8 mouse cellular contexts compared by ENCODE assay signal in genomic region chr4:123662914-123663687, GRCm38 (mm10). TPM values are rescaled to one million over a fixed set of nuclear protein-coding genes. Genes with fewer than 3 reads are reported as not detected.
DNase-seq lines count a peak whose midpoint lies in the region; ATAC-seq lines count a peak whose summit lies in the region.

No protein-coding gene starts in this region.

- H3K4me1 ChIP-seq in embryonic facial prominence, embryonic 13.5 days, result peaks cover 44% of the 10 kb centered on the region
- H3K4me1 ChIP-seq in intestine, embryonic 14.5 days (replicated peaks; ENCODE audit: control insufficient read depth, insufficient read depth, low read length), result peaks cover 24% of the 10 kb centered on the region

- intact Hi-C loops in left cerebral cortex, postnatal 14 days (cut with DNase I), result no loop called here

- peak overlapping the region; percentile 99 for H3K27ac ChIP-seq in embryonic facial prominence, embryonic 13.5 days
- H3K27ac ChIP-seq in intestine, embryonic 14.5 days (ENCODE audit: low read depth), result peak overlapping the region; percentile 99

- H3K4me2 ChIP-seq in embryonic facial prominence, embryonic 13.5 days, result peak overlapping the region; percentile 82
- H3K4me2 ChIP-seq in intestine, embryonic 14.5 days (ENCODE audit: low read length), result peak overlapping the region; percentile 73

- H3K36me3 ChIP-seq in embryonic facial prominence, embryonic 13.5 days, result no peaks in the 10 kb centered on the region
- H3K36me3 ChIP-seq in intestine, embryonic 14.5 days (ENCODE audit: control insufficient read depth, insufficient read depth, low read length), result no peaks in the 10 kb centered on the region

- no peaks in the 10 kb centered on the region for H3K9me3 ChIP-seq in embryonic facial prominence, embryonic 13.5 days
- H3K9me3 ChIP-seq in intestine, embryonic 14.5 days (ENCODE audit: control insufficient read depth, low read length), result no peaks in the 10 kb centered on the region

- peak overlapping the region; percentile 97 for H3K9ac ChIP-seq in embryonic facial prominence, embryonic 13.5 days
- H3K9ac ChIP-seq in intestine, embryonic 14.5 days (ENCODE audit: low read length), result peak overlapping the region; percentile 96

- H3K4me3 ChIP-seq in embryonic facial prominence, embryonic 13.5 days, result peak overlapping the region; percentile 89
- H3K4me3 ChIP-seq in intestine, embryonic 14.5 days (ENCODE audit: low read depth, low read length), result peak overlapping the region; percentile 90

- no peak for ATAC-seq in embryonic facial prominence, embryonic 13.5 days (ENCODE audit: insufficient number of reproducible peaks, insufficient read depth, low FRiP score, low TSS enrichment, low read depth)
- no peak for ATAC-seq in intestine, embryonic 14.5 days (replicated peaks; ENCODE audit: low FRiP score, low TSS enrichment, low read depth)

- H3K27me3 ChIP-seq in embryonic facial prominence, embryonic 13.5 days, result no peaks in the 10 kb centered on the region
- H3K27me3 ChIP-seq in intestine, embryonic 14.5 days (replicated peaks; ENCODE audit: control insufficient read depth, insufficient read depth, low read length), result no peaks in the 10 kb centered on the region

- peak; percentile 16 for DNase-seq in thymus, postnatal 0 days (ENCODE audit: low spot score)
- no peak for DNase-seq in thymus, adult 18-20 months
- DNase-seq in intestine, embryonic 14.5 days (ENCODE audit: low spot score), result peak; percentile 69
- peak; percentile 24 to 27 for DNase-seq in lung, postnatal 4 days
- DNase-seq in yolk sac, embryonic 10.5 days (ENCODE audit: low spot score), result peak; percentile 57
- no peak for DNase-seq in left cerebral cortex, postnatal 14 days (ENCODE audit: low spot score in 2 of 2)
- DNase-seq in frontal cortex, postnatal 14 days (ENCODE audit: low spot score in 2 of 2), result no peak

- 2% methylated on average over 15 of the region's 15 CpGs for WGBS in embryonic facial prominence, embryonic 13.5 days
- 6% methylated on average over 15 of the region's 15 CpGs for WGBS in intestine, embryonic 14.5 days

RNA-seq across cellular contexts. Expression of gene Macf1, which starts 21.1 kb away (rescaled TPM):
- 32.8 and 37.1 TPM in 2 replicates for polyA plus RNA-seq in thymus, postnatal 0 days (2015; fragmentation: Nextera tagmentation; extraction: Ambion mirVana)
- polyA plus RNA-seq in embryonic facial prominence, embryonic 13.5 days (2015; fragmentation: Nextera tagmentation; extraction: Ambion mirVana), result 46.3 and 47.0 TPM in 2 replicates
- 64.7 and 69.8 TPM in 2 replicates for polyA plus RNA-seq in intestine, embryonic 14.5 days (2014; fragmentation: Nextera tagmentation; extraction: Ambion mirVana)
- total RNA-seq in left cerebral cortex, postnatal 14 days (2021), result 100 to 1,000 TPM; 211 to 227 TPM

RNA-seq across cellular contexts. Expression of gene Ndufs5, which starts 54.9 kb away (rescaled TPM):
- polyA plus RNA-seq in thymus, postnatal 0 days (2015; fragmentation: Nextera tagmentation; extraction: Ambion mirVana), result 485 and 491 TPM in 2 replicates
- 324 and 340 TPM in 2 replicates for polyA plus RNA-seq in embryonic facial prominence, embryonic 13.5 days (2015; fragmentation: Nextera tagmentation; extraction: Ambion mirVana)
- 306 and 321 TPM in 2 replicates for polyA plus RNA-seq in intestine, embryonic 14.5 days (2014; fragmentation: Nextera tagmentation; extraction: Ambion mirVana)
- 100 to 1,000 TPM; 187 to 196 TPM for total RNA-seq in left cerebral cortex, postnatal 14 days (2021)

Comparison
In these comparisons a context has a peak if more than half of its experiments do, and no peak if none do; other contexts are left out.
1. DNase-seq: peak in thymus, postnatal 0 days (single experiment), intestine, embryonic 14.5 days (single experiment), lung, postnatal 4 days (2 of 2) and yolk sac, embryonic 10.5 days (single experiment); none in thymus, adult 18-20 months (0 of 2), left cerebral cortex, postnatal 14 days (0 of 2) and frontal cortex, postnatal 14 days (0 of 2).